Comparison of ENCODE assay signal across 8 mouse cellular contexts in the genomic region with DNA sequence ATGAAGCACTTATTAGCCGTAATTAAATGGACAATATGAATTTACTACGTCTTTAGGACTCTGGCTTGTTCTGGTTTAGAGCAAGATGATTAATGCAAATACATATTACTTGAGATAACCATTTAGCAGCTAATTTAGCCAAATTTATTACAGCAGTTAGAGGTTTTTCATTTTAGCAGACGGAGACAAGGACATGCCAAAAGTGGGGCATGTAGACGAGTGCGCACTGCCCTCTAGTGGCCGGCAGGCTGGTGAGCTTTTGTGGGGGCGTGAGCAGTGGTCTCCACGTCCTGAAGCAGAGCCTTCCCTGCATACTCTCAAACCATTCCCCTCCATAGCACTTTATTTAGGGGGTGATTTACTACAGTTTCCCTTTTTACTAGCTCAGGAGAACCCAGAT.
DNase-seq lines count a peak whose midpoint lies in the region; ATAC-seq and TF ChIP-seq lines count a peak whose summit lies in the region.

No protein-coding gene starts in this region.

- WGBS in spleen, adult 2 months, result 23% methylated on average over 8 of the region's 8 CpGs
- 6% methylated on average over 8 of the region's 8 CpGs for WGBS in limb, embryonic 13.5 days
- 7% methylated on average over 8 of the region's 8 CpGs for WGBS in neural tube, embryonic 13.5 days

- ATAC-seq in common myeloid progenitor, adult 5-6 weeks (replicated peaks; ENCODE audit: low read depth, poor library complexity, severe bottlenecking), result peak; percentile 80
- ATAC-seq in limb, embryonic 13.5 days (ENCODE audit: low FRiP score, low read depth), result peak; percentile 77; the same call in 1 of the 2 replicates
- ATAC-seq in neural tube, embryonic 13.5 days (ENCODE audit: low read depth), result peak; percentile 86

- no peak overlapping the region for H3K9ac ChIP-seq in limb, embryonic 13.5 days
- no peak overlapping the region for H3K9ac ChIP-seq in neural tube, embryonic 13.5 days

- no peaks in the 10 kb centered on the region for H3K4me1 ChIP-seq in spleen, adult 2 months (ENCODE audit: control insufficient read depth, insufficient read depth, insufficient read length)
- peaks cover 19% of the 10 kb centered on the region for H3K4me1 ChIP-seq in limb, embryonic 13.5 days
- H3K4me1 ChIP-seq in neural tube, embryonic 13.5 days (replicated peaks), result peaks cover 21% of the 10 kb centered on the region

- peak; percentile 60; the same call in 1 of the 2 replicates for TF ChIP-seq CTCF in spleen, adult 2 months (IDR thresholded peaks at IDR 0.05; ENCODE audit: extremely low read depth, insufficient read depth, insufficient read length, insufficient replicate concordance)

- no peaks in the 10 kb centered on the region for H3K36me3 ChIP-seq in spleen, adult 2 months (ENCODE audit: control insufficient read depth, insufficient read depth, low read length)
- no peaks in the 10 kb centered on the region for H3K36me3 ChIP-seq in limb, embryonic 13.5 days
- H3K36me3 ChIP-seq in neural tube, embryonic 13.5 days, result no peaks in the 10 kb centered on the region

- H3K27me3 ChIP-seq in spleen, adult 2 months (ENCODE audit: control insufficient read depth, insufficient read depth, low read length), result no peaks in the 10 kb centered on the region
- peaks cover 51% of the 10 kb centered on the region for H3K27me3 ChIP-seq in limb, embryonic 13.5 days
- peaks cover 3% of the 10 kb centered on the region; the same call in 1 of the 2 replicates for H3K27me3 ChIP-seq in neural tube, embryonic 13.5 days

- no peak overlapping the region for H3K27ac ChIP-seq in spleen, adult 2 months (ENCODE audit: insufficient read depth, low read length)
- H3K27ac ChIP-seq in limb, embryonic 13.5 days, result no peak overlapping the region
- H3K27ac ChIP-seq in neural tube, embryonic 13.5 days (replicated peaks), result no peak overlapping the region

- H3K4me3 ChIP-seq in spleen, adult 2 months (ENCODE audit: extremely low read depth, insufficient read depth, insufficient read length), result no peak overlapping the region
- no peak overlapping the region for H3K4me3 ChIP-seq in limb, embryonic 13.5 days
- H3K4me3 ChIP-seq in neural tube, embryonic 13.5 days, result no peak overlapping the region

- DNase-seq in spleen, adult 2 months (ENCODE audit: low read depth in 1 of 2, low spot score in 2 of 2), result no peak
- no peak for DNase-seq in spleen, adult 12 weeks (ENCODE audit: low spot score)
- peak; percentile 85 for DNase-seq in gastrocnemius, postnatal 10 days
- peak; percentile 13 to 57 for DNase-seq in kidney, adult 8-10 months
- peak; percentile 56 for DNase-seq in thymus, postnatal 0 days (ENCODE audit: low spot score)

- TF ChIP-seq POLR2A in spleen, adult 2 months (IDR thresholded peaks at IDR 0.05; ENCODE audit: low read depth, low read length), result no peak

- H3K9me3 ChIP-seq in limb, embryonic 13.5 days, result no peaks in the 10 kb centered on the region
- H3K9me3 ChIP-seq in neural tube, embryonic 13.5 days, result no peaks in the 10 kb centered on the region

- no peak overlapping the region for H3K4me2 ChIP-seq in limb, embryonic 13.5 days (replicated peaks)
- no peak overlapping the region for H3K4me2 ChIP-seq in neural tube, embryonic 13.5 days

Comparison
In these comparisons a context has a peak if more than half of its experiments do, and no peak if none do; other contexts are left out.
1. DNase-seq: peak in gastrocnemius, postnatal 10 days (single experiment), kidney, adult 8-10 months (2 of 2) and thymus, postnatal 0 days (single experiment); none in spleen, adult 2 months (0 of 2) and spleen, adult 12 weeks (single experiment).
2. Peak in every context shown above with its lines, with median percentiles within 50 percentile points of each other: ATAC-seq.